Mouse (Mus musculus): ENCODE results near the gene Ssh1. TPM values are rescaled to one million over a fixed set of nuclear protein-coding genes. Genes with fewer than 3 reads are reported as not detected.

Gene Ssh1
- polyA plus RNA-seq, 1 experiment from 2014 or later: 17.5 TPM

GRCm38 (mm10) chr5:114024885-114025284 lies 31.2 kb upstream of the Ssh1 start:
- in situ Hi-C loops (cut with MboI; ENCODE audit: low pct_unique_long_range_greater_than_20kb): no loop called here
- no peak for DNase-seq (ENCODE audit: low read depth, low spot score)
- no peak for TF ChIP-seq CTCF (IDR thresholded peaks at IDR 0.05)
- no peaks in the 10 kb centered on the region for H3K27me3 ChIP-seq
- POLR2A ChIA-PET: no interaction called here
- CTCF ChIA-PET: no interaction called here
- no peak for ATAC-seq

- in situ Hi-C loops (cut with MboI; ENCODE audit: low pct_unique_long_range_greater_than_20kb): no loop called here
- no peak for ATAC-seq
- ChIA-PET POLR2A (no interaction called here), CTCF (no interaction called here)
- H3K27me3 ChIP-seq: no peaks in the 10 kb centered on the region
- no peak for DNase-seq (ENCODE audit: low read depth, low spot score)
- TF ChIP-seq CTCF (IDR thresholded peaks at IDR 0.05): no peak
Measured at GRCm38 (mm10) chr5:114024390-114024789, 30.7 kb upstream of the Ssh1 start.

- ChIA-PET POLR2A (interaction anchor here (0.6 kb wide), 1 partner anchor 10 kb away, joined by 3 read pairs; no protein-coding TSS in a partner anchor), CTCF (interaction anchor here (1.0 to 1.3 kb wide), 2 partner anchors 15 to 53 kb away, joined by 3 to 4 read pairs; no protein-coding TSS in a partner anchor)
- ATAC-seq (no peak), DNase-seq (ENCODE audit: low read depth, low spot score) (no peak)
- in situ Hi-C loops (cut with MboI; ENCODE audit: low pct_unique_long_range_greater_than_20kb): no loop called here
- TF ChIP-seq CTCF (IDR thresholded peaks at IDR 0.05): no peak
- no peaks in the 10 kb centered on the region for H3K27me3 ChIP-seq
Measured at GRCm38 (mm10) chr5:114015121-114015520, 21.4 kb upstream of the Ssh1 start.

- CTCF ChIA-PET: no interaction called here
- in situ Hi-C loops (cut with MboI; ENCODE audit: low pct_unique_long_range_greater_than_20kb): no loop called here
- no peak for TF ChIP-seq CTCF (IDR thresholded peaks at IDR 0.05)
Measured at GRCm38 (mm10) chr5:114009049-114009448, 15.4 kb upstream of the Ssh1 start.

GRCm38 (mm10) chr5:114007753-114008453 lies 14.2 kb upstream of the Ssh1 start:
- TF ChIP-seq CTCF (IDR thresholded peaks at IDR 0.05): no peak
- ATAC-seq (no peak), DNase-seq (ENCODE audit: low read depth, low spot score) (no peak)
- ChIA-PET POLR2A (no interaction called here), CTCF (interaction anchor here (1.8 kb wide), 1 partner anchor 53 kb away, joined by 4 read pairs; no protein-coding TSS in a partner anchor)
- no peaks in the 10 kb centered on the region for H3K27me3 ChIP-seq
- in situ Hi-C loops (cut with MboI; ENCODE audit: low pct_unique_long_range_greater_than_20kb): no loop called here

More at GRCm38 (mm10) chr5:114009049-114009448, 15.4 kb upstream of the Ssh1 start:
- no peaks in the 10 kb centered on the region for H3K27me3 ChIP-seq
- DNase-seq (ENCODE audit: low read depth, low spot score) (no peak), ATAC-seq (no peak)
- POLR2A ChIA-PET: no interaction called here

GRCm38 (mm10) chr5:114006974-114007373 lies 13.3 kb upstream of the Ssh1 start:
- in situ Hi-C loops (cut with MboI; ENCODE audit: low pct_unique_long_range_greater_than_20kb): no loop called here
- TF ChIP-seq CTCF (IDR thresholded peaks at IDR 0.05): no peak
- POLR2A ChIA-PET: no interaction called here
- CTCF ChIA-PET: interaction anchor here (0.9 to 1.8 kb wide), 2 partner anchors 45 to 52 kb away, joined by 4 read pairs; no protein-coding TSS in a partner anchor
- DNase-seq (ENCODE audit: low read depth, low spot score) (no peak), ATAC-seq (no peak)
- H3K27me3 ChIP-seq: no peaks in the 10 kb centered on the region

- ChIA-PET POLR2A (interaction anchor here (0.7 kb wide), 1 partner anchor 10 kb away, joined by 3 read pairs; no protein-coding TSS in a partner anchor), CTCF (no interaction called here)
- H3K27me3 ChIP-seq: no peaks in the 10 kb centered on the region
- ATAC-seq (peak; percentile 10), DNase-seq (ENCODE audit: low read depth, low spot score) (peak; percentile 22)
- in situ Hi-C loops (cut with MboI; ENCODE audit: low pct_unique_long_range_greater_than_20kb): no loop called here
- no peak for TF ChIP-seq CTCF (IDR thresholded peaks at IDR 0.05)
Measured at GRCm38 (mm10) chr5:114005100-114005499, 11.4 kb upstream of the Ssh1 start.

- in situ Hi-C loops (cut with MboI; ENCODE audit: low pct_unique_long_range_greater_than_20kb): no loop called here
- POLR2A ChIA-PET: no interaction called here
Measured at GRCm38 (mm10) chr5:114004573-114004972, 10.9 kb upstream of the Ssh1 start.

GRCm38 (mm10) chr5:114003542-114003941 lies 9.8 kb upstream of the Ssh1 start, which contains the start of gene Dao:
TSS of gene Dao (plus strand) at chr5:114003703.
- TF ChIP-seq CTCF (IDR thresholded peaks at IDR 0.05): no peak
- DNase-seq (ENCODE audit: low read depth, low spot score) (no peak), ATAC-seq (no peak)
- in situ Hi-C loops (cut with MboI; ENCODE audit: low pct_unique_long_range_greater_than_20kb): no loop called here
- H3K27me3 ChIP-seq: no peaks in the 10 kb centered on the region
- ChIA-PET POLR2A (no interaction called here), CTCF (no interaction called here)

More at GRCm38 (mm10) chr5:114004573-114004972, 10.9 kb upstream of the Ssh1 start:
- H3K27me3 ChIP-seq: no peaks in the 10 kb centered on the region
- TF ChIP-seq CTCF (IDR thresholded peaks at IDR 0.05): no peak
- CTCF ChIA-PET: no interaction called here
- DNase-seq (ENCODE audit: low read depth, low spot score): no peak
- ATAC-seq: no peak

- no peak for TF ChIP-seq CTCF (IDR thresholded peaks at IDR 0.05)
- DNase-seq (ENCODE audit: low read depth, low spot score) (no peak), ATAC-seq (no peak)
- H3K27me3 ChIP-seq: no peaks in the 10 kb centered on the region
- ChIA-PET CTCF (interaction anchor here (1.2 kb wide), 1 partner anchor 24 kb away, joined by 3 read pairs; no protein-coding TSS in a partner anchor), POLR2A (no interaction called here)
- in situ Hi-C loops (cut with MboI; ENCODE audit: low pct_unique_long_range_greater_than_20kb): loop anchor here (5.0 to 25.0 kb wide), 2 partner anchors 48 to 1513 kb away; partner anchors contain the start of gene Pxn
Measured at GRCm38 (mm10) chr5:113999382-113999781, 5.7 kb upstream of the Ssh1 start.

GRCm38 (mm10) chr5:113996458-113996857 lies 2.8 kb upstream of the Ssh1 start:
- in situ Hi-C loops (cut with MboI; ENCODE audit: low pct_unique_long_range_greater_than_20kb): loop anchor here (5.0 to 25.0 kb wide), 2 partner anchors 51 to 1516 kb away; partner anchors contain the start of gene Pxn
- POLR2A ChIA-PET: no interaction called here
- ATAC-seq (peak; percentile 71), DNase-seq (ENCODE audit: low read depth, low spot score) (no peak)
- CTCF ChIA-PET: no interaction called here
- no peaks in the 10 kb centered on the region for H3K27me3 ChIP-seq
- TF ChIP-seq CTCF (IDR thresholded peaks at IDR 0.05): no peak
